Mouse (Mus musculus): ENCODE measurements around the gene Rbm44. TPM values are rescaled to one million over a fixed set of nuclear protein-coding genes. Genes with fewer than 3 reads are reported as not detected.

Gene Rbm44
- total and polyA plus RNA-seq, 3 experiments = not detected

DNA sequence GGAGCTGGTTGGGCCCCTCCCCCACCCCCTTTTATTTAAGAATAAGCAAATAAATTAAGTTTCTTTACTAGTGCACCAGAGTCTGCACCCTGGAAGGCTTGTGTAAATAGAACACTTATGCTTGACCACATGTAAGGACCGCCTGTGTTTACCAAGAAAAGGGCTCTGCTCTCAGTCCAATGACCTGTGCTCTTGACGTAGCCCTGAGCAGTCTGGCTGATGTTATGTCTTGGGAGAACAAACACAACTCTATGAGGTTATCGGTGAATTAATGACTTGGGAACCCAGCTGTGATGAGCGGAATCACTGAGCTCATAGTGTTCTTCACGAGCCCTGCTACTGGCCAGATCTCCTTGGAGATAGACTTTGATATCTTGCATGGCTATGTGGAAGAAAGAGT lies 36.4 kb downstream of the Rbm44 start:
- Histone ChIP-seq H3K9ac (ENCODE audit: control insufficient read depth, low read depth, low read length, poor library complexity, severe bottlenecking) (no peak overlapping the region), H3K4me3 (ENCODE audit: control insufficient read depth in 1 of 2, insufficient read depth in 1 of 2, low read depth in 2 of 2, low read length in 2 of 2) (no peak overlapping the region), H3K27me3 (ENCODE audit: control insufficient read depth in 1 of 2, insufficient read depth in 2 of 2, low read length in 2 of 2) (no peaks in the 10 kb centered on the region), H3K27ac (ENCODE audit: control insufficient read depth, low read depth, low read length) (no peak overlapping the region), H3K79me2 (ENCODE audit: control insufficient read depth, insufficient read depth, low read length, poor library complexity) (no peaks in the 10 kb centered on the region), H3K36me3 (ENCODE audit: control insufficient read depth in 1 of 2, insufficient read depth in 2 of 2, low read length in 2 of 2) (peaks cover 0 to 6% of the 10 kb centered on the region in 2 experiments; a peak in 2 of 4 replicates), H3K9me3 (replicated peaks; ENCODE audit: insufficient read depth, low read length) (no peaks in the 10 kb centered on the region), H3K4me1 (ENCODE audit: control insufficient read depth in 1 of 2, insufficient read depth in 2 of 2, low read length in 2 of 2) (peaks cover 10 to 23% of the 10 kb centered on the region in 2 experiments)
- no peak for DNase-seq (ENCODE audit: low read depth, low spot score)
- 0 out of 2 replicates have a peak, but pooled peaks have one; percentile 2 for TF ChIP-seq GATA1 (IDR thresholded peaks at IDR 0.05; ENCODE audit: low read depth, low read length)
- TF ChIP-seq ZNF384 (IDR thresholded peaks at IDR 0.05; ENCODE audit: low read depth, low read length) = no peak
- no peak for TF ChIP-seq UBTF (IDR thresholded peaks at IDR 0.05; ENCODE audit: borderline replicate concordance, insufficient read depth, low read depth, low read length)
- no peak for TF ChIP-seq ZC3H11A (IDR thresholded peaks at IDR 0.05; ENCODE audit: low read depth, low read length)
- TF ChIP-seq ZMIZ1 (IDR thresholded peaks at IDR 0.05; ENCODE audit: low read depth, low read length) = no peak
- TF ChIP-seq RCOR1 (IDR thresholded peaks at IDR 0.05; ENCODE audit: low read depth, low read length) = no peak

DNA sequence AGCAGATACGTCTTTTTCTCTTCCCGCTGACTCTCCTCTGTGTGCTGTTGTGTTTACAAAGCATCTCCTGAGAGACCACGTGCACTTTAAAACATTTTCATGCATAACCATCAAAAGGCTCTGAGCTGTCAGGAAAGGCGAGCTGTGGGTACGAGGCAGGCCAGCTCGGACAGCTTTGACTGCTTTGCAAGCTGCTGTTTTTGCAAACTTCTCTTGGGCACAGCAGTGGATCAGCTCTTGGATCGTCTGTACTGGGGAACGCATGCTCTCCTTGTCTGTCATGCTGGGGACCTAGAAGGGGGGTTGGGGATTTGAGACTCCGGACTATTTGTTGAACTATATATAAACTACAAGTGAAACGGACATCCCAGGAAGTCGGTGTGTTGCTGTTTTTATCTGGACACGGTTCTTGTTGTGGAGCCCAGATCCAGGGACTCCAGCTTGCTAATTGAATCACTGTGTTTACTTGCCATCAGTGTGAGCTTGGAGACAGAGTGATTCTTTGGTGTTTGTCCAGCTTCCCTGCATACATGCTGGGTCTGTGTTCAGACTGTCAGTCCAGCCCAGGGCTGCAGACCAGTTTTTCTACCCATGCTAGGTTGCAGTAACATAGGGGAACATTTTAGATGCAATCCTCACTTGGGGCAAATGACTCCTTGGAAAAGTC lies 37.0 kb downstream of the Rbm44 start:
- Histone ChIP-seq H3K36me3 (ENCODE audit: control insufficient read depth in 1 of 2, insufficient read depth in 2 of 2, low read length in 2 of 2) (peaks cover 0 to 4% of the 10 kb centered on the region in 2 experiments; a peak in 2 of 4 replicates), H3K27me3 (ENCODE audit: control insufficient read depth in 1 of 2, insufficient read depth in 2 of 2, low read length in 2 of 2) (no peaks in the 10 kb centered on the region), H3K4me3 (ENCODE audit: control insufficient read depth in 1 of 2, insufficient read depth in 1 of 2, low read depth in 2 of 2, low read length in 2 of 2) (no peak overlapping the region), H3K27ac (ENCODE audit: control insufficient read depth, low read depth, low read length) (no peak overlapping the region), H3K9ac (ENCODE audit: control insufficient read depth, low read depth, low read length, poor library complexity, severe bottlenecking) (no peak overlapping the region), H3K9me3 (replicated peaks; ENCODE audit: insufficient read depth, low read length) (no peaks in the 10 kb centered on the region), H3K4me1 (ENCODE audit: control insufficient read depth in 1 of 2, insufficient read depth in 2 of 2, low read length in 2 of 2) (peaks cover 3 to 22% of the 10 kb centered on the region in 2 experiments), H3K79me2 (ENCODE audit: control insufficient read depth, insufficient read depth, low read length, poor library complexity) (no peaks in the 10 kb centered on the region)
- no peak for DNase-seq (ENCODE audit: low read depth, low spot score)
- TF ChIP-seq MEF2A (IDR thresholded peaks at IDR 0.05; ENCODE audit: extremely low read depth, insufficient replicate concordance, low read depth, low read length, poor library complexity, severe bottlenecking) = no peak
- no peak for TF ChIP-seq NELFE (IDR thresholded peaks at IDR 0.05; ENCODE audit: low read depth, low read length)
- TF ChIP-seq ZC3H11A (IDR thresholded peaks at IDR 0.05; ENCODE audit: low read depth, low read length) = no peak
- no peak for TF ChIP-seq ETS1 (IDR thresholded peaks at IDR 0.05; ENCODE audit: low read depth, low read length)
- TF ChIP-seq SIN3A (IDR thresholded peaks at IDR 0.05; ENCODE audit: low read length) = no peak

- Histone ChIP-seq H3K36me3 (ENCODE audit: control insufficient read depth in 1 of 2, insufficient read depth in 2 of 2, low read length in 2 of 2) (peaks cover 0 to 7% of the 10 kb centered on the region in 2 experiments; a peak in 2 of 4 replicates), H3K27me3 (ENCODE audit: control insufficient read depth in 1 of 2, insufficient read depth in 2 of 2, low read length in 2 of 2) (no peaks in the 10 kb centered on the region), H3K27ac (ENCODE audit: control insufficient read depth, low read depth, low read length) (no peak overlapping the region), H3K9ac (ENCODE audit: control insufficient read depth, low read depth, low read length, poor library complexity, severe bottlenecking) (no peak overlapping the region), H3K4me3 (ENCODE audit: control insufficient read depth in 1 of 2, insufficient read depth in 1 of 2, low read depth in 2 of 2, low read length in 2 of 2) (no peak overlapping the region), H3K79me2 (ENCODE audit: control insufficient read depth, insufficient read depth, low read length, poor library complexity) (no peaks in the 10 kb centered on the region), H3K4me1 (ENCODE audit: control insufficient read depth in 1 of 2, insufficient read depth in 2 of 2, low read length in 2 of 2) (peaks cover 5 to 26% of the 10 kb centered on the region in 2 experiments), H3K9me3 (replicated peaks; ENCODE audit: insufficient read depth, low read length) (no peaks in the 10 kb centered on the region)
- DNase-seq (ENCODE audit: low read depth, low spot score) = no peak
- TF ChIP-seq ZKSCAN1 (IDR thresholded peaks at IDR 0.05; ENCODE audit: low read depth, low read length) (no peak), POLR2A (IDR thresholded peaks at IDR 0.05; ENCODE audit: control insufficient read depth in 1 of 2, insufficient read depth in 1 of 2, low read depth in 1 of 2, low read length in 2 of 2, poor library complexity in 1 of 2) (no peak), CTCF (IDR thresholded peaks at IDR 0.05 in 2 of 3, conservative IDR thresholded peaks at IDR 0.05 in 1 of 3; ENCODE audit: control insufficient read depth in 1 of 3, insufficient read depth in 1 of 3, low read depth in 2 of 3, low read length in 3 of 3, poor library complexity in 1 of 3, severe bottlenecking in 1 of 3) (no peak), CHD1 (IDR thresholded peaks at IDR 0.05; ENCODE audit: low read depth, low read length) (no peak), POLR2AphosphoS2 (IDR thresholded peaks at IDR 0.05; ENCODE audit: low read length) (no peak), BHLHE40 (IDR thresholded peaks at IDR 0.05; ENCODE audit: borderline replicate concordance, low read depth, low read length) (no peak), ETS1 (IDR thresholded peaks at IDR 0.05; ENCODE audit: low read depth, low read length) (no peak), MXI1 (IDR thresholded peaks at IDR 0.05; ENCODE audit: low read depth, low read length) (no peak), SMC3 (IDR thresholded peaks at IDR 0.05; ENCODE audit: low read depth, low read length) (no peak), E2F4 (IDR thresholded peaks at IDR 0.05; ENCODE audit: borderline replicate concordance, low read depth, low read length) (no peak), ZMIZ1 (IDR thresholded peaks at IDR 0.05; ENCODE audit: low read depth, low read length) (no peak), MYB (IDR thresholded peaks at IDR 0.05; ENCODE audit: low read depth, low read length) (no peak), TBP (IDR thresholded peaks at IDR 0.05; ENCODE audit: low read depth, low read length) (no peak), MAFK (IDR thresholded peaks at IDR 0.05; ENCODE audit: borderline replicate concordance, low read depth, low read length) (no peak), ZNF384 (IDR thresholded peaks at IDR 0.05; ENCODE audit: low read depth, low read length) (no peak), EP300 (IDR thresholded peaks at IDR 0.05; ENCODE audit: low read depth in 1 of 2, low read length in 2 of 2) (no peak), RAD21 (IDR thresholded peaks at IDR 0.05; ENCODE audit: low read depth, low read length) (no peak), ELF1 (IDR thresholded peaks at IDR 0.05; ENCODE audit: low read depth, low read length) (no peak)
Observed at GRCm38 (mm10) chr1:91183305-91183704, 38.4 kb downstream of the Rbm44 start.
